Mouse (Mus musculus) embryonic facial prominence, embryonic 14.5 days (tissue): ENCODE results near the gene Vmn1r210. TPM values are rescaled to one million over a fixed set of nuclear protein-coding genes. Genes with fewer than 3 reads are reported as not detected.
"Not testable (repeated sequence)": the region's sequence is repeated elsewhere in the genome, so short reads cannot be mapped to it uniquely, and the experiment has no call there.

ENCODE experiments used
- ATAC-seq: fragments of 200-750 bp; cut with Nextera tagmentation; 2 replicates; pipeline ENCODE4 v1.8.0; 2017; ENCODE audit warnings: low read depth, moderate number of reproducible peaks, moderate TSS enrichment
- DNase-seq: peaks from one replicate; pipeline ENCODE4 v3.0.0-alpha.2; 2015; ENCODE audit warnings: low spot score
- H3K27ac ChIP-seq: fragments of 300-500 bp; sonication (generic); replicated peaks from 2 replicates; pipeline ENCODE4 v1.5.1; 2014; ENCODE audit warnings: low read depth, mild to moderate bottlenecking, low read length, moderate library complexity
- H3K27me3 ChIP-seq: fragments of 300-500 bp; sonication (generic); replicated peaks from 2 replicates; pipeline ENCODE4 v1.6.1; 2014; ENCODE audit warnings: low read length; ENCODE audit not compliant: control insufficient read depth, insufficient read depth
- H3K36me3 ChIP-seq: fragments of 300-500 bp; sonication (generic); 2 replicates; pipeline ENCODE4 v1.6.1; 2014; ENCODE audit warnings: low read length, mixed read lengths; ENCODE audit not compliant: control insufficient read depth, insufficient read depth
- H3K4me1 ChIP-seq: fragments of 300-500 bp; sonication (generic); 2 replicates; pipeline ENCODE4 v1.6.1; 2014; ENCODE audit warnings: antibody characterized with exemption, low read length; ENCODE audit not compliant: control insufficient read depth, insufficient read depth
- H3K4me2 ChIP-seq: fragments of 300-500 bp; sonication (generic); 2 replicates; pipeline ENCODE4 v1.6.1; 2014; ENCODE audit warnings: low read depth, mild to moderate bottlenecking, low read length, moderate library complexity, mixed read lengths
- H3K4me3 ChIP-seq: fragments of 300-500 bp; sonication (generic); 2 replicates; pipeline ENCODE4 v1.5.1; 2014; ENCODE audit warnings: low read depth, mild to moderate bottlenecking, low read length
- H3K9ac ChIP-seq: fragments of 300-500 bp; sonication (generic); 2 replicates; pipeline ENCODE4 v1.6.1; 2014; ENCODE audit warnings: low read depth, mild to moderate bottlenecking, low read length, moderate library complexity, mixed read lengths
- H3K9me3 ChIP-seq: fragments of 300-500 bp; sonication (generic); 2 replicates; pipeline ENCODE4 v1.6.1; 2016; ENCODE audit warnings: low read length; ENCODE audit not compliant: control insufficient read depth
- WGBS: fragments of 180-500 bp; shearing (Covaris S2); extraction: QIAGEN DNeasy Blood & Tissue Kit; methylation state at CpG from one replicate; pipeline ENCODE4 v1.1.7; 2014; 5-methylcytosine and 5-hydroxymethylcytosine counted together
- polyA plus RNA-seq: library from polyadenylated mRNA; unstranded; fragments of >200 nt; fragmentation: Nextera tagmentation; extraction: Ambion mirVana; gene quantifications from 2 replicates; pipeline ENCODE4 v1.2.1, GENCODE M21; 2014

Vmn1r210 gene
- polyA plus RNA-seq, 1 experiment from 2014 or later, result not detected

- WGBS, result 78% methylated on average over 3 of the region's 3 CpGs
- not testable (repeated sequence) for H3K9me3 ChIP-seq, H3K4me1 ChIP-seq, H3K4me3 ChIP-seq, DNase-seq, H3K27ac ChIP-seq, H3K4me2 ChIP-seq, H3K9ac ChIP-seq, H3K27me3 ChIP-seq, H3K36me3 ChIP-seq, ATAC-seq
Measured at GRCm38 (mm10) chr13:22788096-22788495, 43.1 kb downstream of the Vmn1r210 start.

- not testable (repeated sequence) for H3K27me3 ChIP-seq, H3K4me2 ChIP-seq, H3K36me3 ChIP-seq, H3K27ac ChIP-seq, H3K4me1 ChIP-seq, H3K9me3 ChIP-seq, H3K4me3 ChIP-seq, H3K9ac ChIP-seq, DNase-seq, ATAC-seq
Measured at GRCm38 (mm10) chr13:22784159-22784558, 47.0 kb downstream of the Vmn1r210 start.

GRCm38 (mm10) chr13:22777300-22777699 is 53.8 kb downstream of the Vmn1r210 start, which contains the start of gene Vmn1r208:
Gene Vmn1r208, minus strand, starts transcription at chr13:22777400.
- not testable (repeated sequence) for DNase-seq, H3K36me3 ChIP-seq, H3K9me3 ChIP-seq, H3K4me1 ChIP-seq, H3K27ac ChIP-seq, H3K4me2 ChIP-seq, H3K4me3 ChIP-seq, H3K27me3 ChIP-seq, ATAC-seq, H3K9ac ChIP-seq
- no CpG with 5 or more reads among the region's 7 CpGs for WGBS

Other genes with a start within 250 kb of the Vmn1r210 start
- gene Vmn1r205, start 238.3 kb downstream of the Vmn1r210 start, polyA plus RNA-seq, result not detected in 2 replicates
- not detected in 2 replicates for gene Vmn1r206, start 207.1 kb downstream of the Vmn1r210 start, polyA plus RNA-seq
- gene Vmn1r207-ps, start 101.7 kb downstream of the Vmn1r210 start, polyA plus RNA-seq, result not detected in 2 replicates
- not detected in 2 replicates for gene Vmn1r208, start 53.9 kb downstream of the Vmn1r210 start, polyA plus RNA-seq
- gene Vmn1r209, start 21.7 kb downstream of the Vmn1r210 start, polyA plus RNA-seq, result not detected in 2 replicates
- not detected in 2 replicates for gene Vmn1r211, start 26.2 kb upstream of the Vmn1r210 start, polyA plus RNA-seq
- gene Vmn1r212, start 52.9 kb upstream of the Vmn1r210 start, polyA plus RNA-seq, result not detected in 2 replicates
- gene Vmn1r213, start 176.3 kb upstream of the Vmn1r210 start, polyA plus RNA-seq, result not detected in 2 replicates
- not detected in 2 replicates for gene Vmn1r214, start 199.1 kb upstream of the Vmn1r210 start, polyA plus RNA-seq
- not detected in 2 replicates for gene Vmn1r215, start 236.7 kb upstream of the Vmn1r210 start, polyA plus RNA-seq